Mouse (Mus musculus) olfactory bulb, adult 2 months (tissue): ENCODE results near the gene Slc1a1.

Experiments used
- CTCF ChIP-seq: fragments of 200-500 bp; IDR thresholded peaks from 2 replicates; pipeline ENCODE4 v1.5.1; 2012; ENCODE audit warnings: low read depth, mild to moderate bottlenecking, low read length, moderate library complexity; ENCODE audit not compliant: insufficient read depth
- POLR2A ChIP-seq: fragments of 200-500 bp; IDR thresholded peaks from 2 replicates; pipeline ENCODE4 v1.6.1; 2012; ENCODE audit warnings: mild to moderate bottlenecking, low read depth, low read length, moderate library complexity; ENCODE audit not compliant: insufficient read depth

DNA sequence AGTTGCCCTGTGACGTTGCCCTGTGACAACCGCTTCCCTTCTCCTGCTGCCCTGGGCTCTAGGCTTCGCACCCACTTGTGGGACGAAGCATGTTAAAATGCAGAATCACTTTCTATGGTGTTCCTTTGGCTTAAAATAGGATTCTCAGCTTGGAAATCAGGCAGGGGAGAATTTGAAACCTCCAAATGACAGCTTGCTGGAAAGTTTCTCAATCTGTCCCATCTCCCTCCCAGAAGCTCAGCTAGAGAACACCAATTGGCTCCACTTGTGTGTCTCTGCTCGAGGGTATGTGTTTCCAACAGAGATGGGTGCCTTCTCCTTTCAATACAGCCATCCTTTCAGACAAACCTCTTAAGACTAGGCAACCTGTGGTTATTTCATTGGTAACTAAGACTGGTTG lies 56.4 kb downstream of the Slc1a1 start:
- TF ChIP-seq CTCF (no peak), POLR2A (no peak)
